Mouse (Mus musculus) B cell, adult 62 days (primary cell): ENCODE measurements around the gene Dnaaf5. TPM values are rescaled to one million over a fixed set of nuclear protein-coding genes. Genes with fewer than 3 reads are reported as not detected.

ENCODE experiments used
- total RNA-seq: library from RNA; stranded (reverse); gene quantifications from 4 replicates; pipeline ENCODE4 v1.2.4, GENCODE M21; 2023

The Dnaaf5 gene
- total RNA-seq, result 11.0 to 19.5 TPM (median 14.0 TPM) in 4 replicates

DNA sequence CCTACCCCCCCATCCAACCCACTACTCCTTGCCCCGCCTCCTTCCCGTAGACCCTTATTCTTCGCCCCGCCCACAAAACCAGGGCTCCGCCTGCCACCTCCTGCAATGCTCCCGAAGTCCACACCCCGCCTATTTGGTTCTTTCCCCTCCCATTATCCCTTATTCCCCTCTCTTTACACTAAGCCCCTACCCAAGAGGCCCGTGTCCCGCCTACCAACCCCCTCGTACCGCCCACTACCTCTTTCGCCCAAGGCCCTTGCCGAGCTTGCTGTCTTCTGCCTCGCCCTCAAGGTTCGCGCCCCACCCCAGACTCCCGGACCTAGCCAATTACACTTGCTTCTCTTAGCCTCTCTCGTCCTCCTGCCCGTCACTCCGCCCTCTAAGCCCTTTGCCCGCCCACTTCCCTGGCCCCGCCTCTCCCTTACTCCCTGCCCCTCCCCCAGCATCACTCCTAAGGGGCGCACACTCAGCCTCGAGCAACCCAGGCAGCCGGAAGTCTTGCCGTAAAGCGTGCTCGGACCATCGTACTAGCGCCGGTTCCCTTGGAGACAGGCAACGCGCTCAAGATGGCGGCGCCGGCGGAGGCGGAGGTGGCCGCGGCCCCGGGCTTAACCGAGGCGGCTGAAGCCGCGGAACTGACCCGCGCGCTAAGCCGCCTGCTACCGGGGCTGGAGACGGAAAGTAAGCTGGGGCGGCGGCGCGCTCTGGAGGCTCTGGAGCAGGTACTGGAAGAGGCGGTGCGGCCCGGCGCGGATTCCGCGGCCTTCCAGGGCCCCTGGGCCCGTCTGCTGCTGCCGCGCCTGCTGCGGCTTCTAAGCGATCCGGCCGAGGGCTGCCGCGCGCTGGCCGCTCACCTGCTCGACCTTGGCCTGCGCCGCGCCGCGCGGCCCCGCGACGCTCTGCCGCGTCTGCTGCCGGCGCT, at the start of gene Dnaaf5, which contains the start of gene Prkar1b:
TSS of gene Dnaaf5 (plus strand) at position 543 of the 922 bp plus-strand sequence.
TSS of gene Prkar1b (minus strand) at position 321 of the 922 bp plus-strand sequence.

DNA sequence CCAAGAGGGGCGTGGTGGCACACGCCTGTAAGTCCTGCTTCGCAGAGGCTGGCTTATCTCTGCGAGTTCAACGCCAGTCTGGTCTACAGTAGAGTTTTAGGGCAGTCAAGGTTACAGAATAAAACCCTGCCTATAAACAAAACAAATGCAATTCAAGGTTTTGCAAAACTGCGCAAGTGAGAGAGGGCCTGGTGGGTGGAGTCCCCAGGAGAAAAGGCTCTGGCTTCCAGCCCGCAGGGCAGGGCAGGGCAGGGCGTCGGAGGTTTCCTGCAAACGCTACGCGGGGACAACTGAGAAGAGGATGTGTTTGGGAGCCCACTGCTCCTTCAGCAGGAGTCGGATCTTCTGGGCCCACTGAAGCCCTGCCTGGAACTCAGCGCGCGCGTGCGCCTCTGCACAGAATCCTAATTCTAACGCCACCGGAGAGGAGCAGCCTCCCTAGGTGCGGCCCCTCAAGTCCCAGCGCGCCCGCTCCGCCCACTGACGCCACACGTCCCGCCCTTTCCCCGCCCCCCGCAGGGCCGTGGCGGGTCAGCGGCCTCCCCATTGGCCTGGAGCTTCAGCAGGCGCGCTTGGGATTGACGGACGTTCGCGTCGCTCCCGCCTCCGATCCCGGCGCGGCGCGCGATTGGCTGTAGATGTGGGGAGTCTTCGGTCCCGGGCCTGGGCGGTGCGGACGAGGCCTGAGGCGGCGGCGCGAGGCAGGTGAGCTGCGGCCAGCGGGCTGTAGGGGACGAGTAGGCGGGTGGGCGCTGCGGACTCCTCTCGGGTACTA, 50.2 kb downstream of the Dnaaf5 start, which contains the start of gene Sun1:
TSS of gene Sun1 (plus strand) at position 643 of the 775 bp plus-strand sequence.

Other genes starting within 250 kb of the Dnaaf5 start
- gene Pdgfa, start 152.9 kb upstream of the Dnaaf5 start, total RNA-seq, result not detected in 4 replicates
- gene Prkar1b, start 222 bp upstream of the Dnaaf5 start, total RNA-seq, result 0.83 to 1.5 TPM (median 1.2 TPM) in 3 of 4 replicates, not detected in the other
- gene Sun1, start 50.4 kb downstream of the Dnaaf5 start, total RNA-seq, result 56.6 to 69.0 TPM (median 62.6 TPM) in 4 replicates
- gene Get4, start 102.1 kb downstream of the Dnaaf5 start, total RNA-seq, result 35.7 to 48.7 TPM (median 38.7 TPM) in 4 replicates
- gene Adap1, start 175.4 kb downstream of the Dnaaf5 start, total RNA-seq, result 26.4 to 35.7 TPM (median 31.7 TPM) in 4 replicates
- 18.2 to 23.2 TPM (median 20.8 TPM) in 4 replicates for gene Cox19, start 201.2 kb downstream of the Dnaaf5 start, total RNA-seq
- not detected in 4 replicates for gene Cyp2w1, start 202.4 kb downstream of the Dnaaf5 start, total RNA-seq
- 11.2 to 11.9 TPM (median 11.4 TPM) in 4 replicates for gene Gpr146, start 227.5 kb downstream of the Dnaaf5 start, total RNA-seq